Mouse (Mus musculus): ENCODE measurements around the gene P3h1. TPM values are rescaled to one million over a fixed set of nuclear protein-coding genes. Genes with fewer than 3 reads are reported as not detected.

Gene P3h1
- polyA plus RNA-seq, 1 experiment: 190 TPM

DNA sequence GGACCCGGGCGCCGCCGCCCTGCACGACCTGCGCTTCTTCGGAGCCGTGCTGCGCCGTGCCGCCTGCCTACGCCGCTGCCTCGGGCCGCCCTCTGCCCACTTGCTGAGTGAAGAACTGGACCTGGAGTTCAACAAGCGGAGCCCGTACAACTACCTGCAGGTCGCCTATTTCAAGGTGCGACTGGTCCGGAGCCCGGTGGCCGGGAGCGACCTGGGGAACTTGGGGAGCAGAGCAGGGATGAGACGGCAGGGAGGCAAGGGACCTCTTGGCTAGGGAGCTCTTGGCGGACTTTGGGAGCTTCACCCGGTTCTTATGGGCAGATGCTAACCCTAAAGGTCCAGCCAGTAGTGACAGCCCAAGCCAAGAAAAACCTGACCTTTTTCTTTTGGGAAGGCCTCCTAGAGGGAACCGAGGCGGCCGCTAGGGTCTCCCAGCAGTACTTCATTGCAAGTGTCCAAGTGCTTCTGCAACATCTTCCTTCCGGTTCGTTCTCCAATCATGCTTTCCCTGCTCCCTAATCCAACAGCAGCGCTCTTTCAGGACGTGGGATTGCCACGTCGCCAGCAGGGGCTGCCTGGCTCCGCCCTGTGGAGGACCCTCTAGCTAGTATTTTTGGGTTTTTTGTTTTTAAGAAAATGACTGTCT is 664 bp downstream of the P3h1 start:
- peak overlapping the region; percentile 82 for H3K4me3 ChIP-seq (ENCODE audit: insufficient read depth, low read length)
- 0 out of 2 replicates have a peak, but pooled peaks cover 3% of the 10 kb centered on the region for H3K4me1 ChIP-seq (ENCODE audit: control insufficient read depth, insufficient read depth, low read length)
- H3K27ac ChIP-seq (ENCODE audit: insufficient read depth, low read length): peak overlapping the region; percentile 73
- no peak for TF ChIP-seq CTCF (IDR thresholded peaks at IDR 0.05; ENCODE audit: borderline replicate concordance, insufficient read depth, low read length)
- TF ChIP-seq POLR2A (IDR thresholded peaks at IDR 0.05; ENCODE audit: low read depth, low read length): peak; percentile 85

- H3K27ac ChIP-seq (ENCODE audit: insufficient read depth, low read length): 0 out of 2 replicates have a peak overlapping the region, but pooled peaks have one; percentile 73
- TF ChIP-seq CTCF (IDR thresholded peaks at IDR 0.05; ENCODE audit: borderline replicate concordance, insufficient read depth, low read length) (no peak), POLR2A (IDR thresholded peaks at IDR 0.05; ENCODE audit: low read depth, low read length) (no peak)
- H3K4me1 ChIP-seq (ENCODE audit: control insufficient read depth, insufficient read depth, low read length): 0 out of 2 replicates have a peak, but pooled peaks cover 3% of the 10 kb centered on the region
- peak overlapping the region; percentile 82 for H3K4me3 ChIP-seq (ENCODE audit: insufficient read depth, low read length)
These were observed 1.6 kb downstream of the P3h1 start for GRCm38 (mm10) chr4:119234348-119234747.

- H3K27ac ChIP-seq (ENCODE audit: insufficient read depth, low read length): peak overlapping the region; percentile 82
- no peak overlapping the region for H3K4me3 ChIP-seq (ENCODE audit: insufficient read depth, low read length)
- H3K4me1 ChIP-seq (ENCODE audit: control insufficient read depth, insufficient read depth, low read length): 0 out of 2 replicates have a peak, but pooled peaks cover 3% of the 10 kb centered on the region
- no peak for TF ChIP-seq CTCF (IDR thresholded peaks at IDR 0.05; ENCODE audit: borderline replicate concordance, insufficient read depth, low read length)
- no peak for TF ChIP-seq POLR2A (IDR thresholded peaks at IDR 0.05; ENCODE audit: low read depth, low read length)
These were observed 5.9 kb downstream of the P3h1 start for GRCm38 (mm10) chr4:119238661-119239060.

GRCm38 (mm10) chr4:119239181-119239682 is 6.5 kb downstream of the P3h1 start:
- Histone ChIP-seq H3K27ac (ENCODE audit: insufficient read depth, low read length) (no peak overlapping the region; the same call in 1 of the 2 replicates), H3K4me3 (ENCODE audit: insufficient read depth, low read length) (no peak overlapping the region), H3K4me1 (ENCODE audit: control insufficient read depth, insufficient read depth, low read length) (0 out of 2 replicates have a peak, but pooled peaks cover 3% of the 10 kb centered on the region)
- TF ChIP-seq CTCF (IDR thresholded peaks at IDR 0.05; ENCODE audit: borderline replicate concordance, insufficient read depth, low read length) (no peak), POLR2A (IDR thresholded peaks at IDR 0.05; ENCODE audit: low read depth, low read length) (no peak)

DNA sequence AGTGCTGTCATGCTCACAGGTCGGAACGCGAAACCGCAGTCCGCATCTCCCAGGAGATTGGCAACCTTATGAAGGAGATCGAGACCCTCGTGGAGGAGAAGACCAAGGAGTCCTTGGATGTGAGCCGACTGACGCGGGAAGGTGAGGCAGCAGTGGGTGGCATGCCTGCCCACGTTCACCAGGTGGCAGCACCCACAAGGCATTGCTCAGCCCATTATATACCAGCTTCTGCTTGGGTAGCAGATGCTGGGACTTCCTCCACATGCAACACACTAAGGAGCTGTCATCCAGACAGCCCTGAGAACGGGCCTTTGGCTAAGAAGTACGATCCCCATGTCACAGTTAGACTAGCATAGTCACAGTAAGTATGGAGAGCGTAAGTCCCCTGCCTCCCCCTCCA is 8.9 kb downstream of the P3h1 start:
- Histone ChIP-seq H3K4me3 (ENCODE audit: insufficient read depth, low read length) (no peak overlapping the region), H3K27ac (ENCODE audit: insufficient read depth, low read length) (no peak overlapping the region), H3K4me1 (ENCODE audit: control insufficient read depth, insufficient read depth, low read length) (no peaks in the 10 kb centered on the region)
- TF ChIP-seq POLR2A (IDR thresholded peaks at IDR 0.05; ENCODE audit: low read depth, low read length) (no peak), CTCF (IDR thresholded peaks at IDR 0.05; ENCODE audit: borderline replicate concordance, insufficient read depth, low read length) (peak; percentile 48; the same call in 1 of the 2 replicates)

DNA sequence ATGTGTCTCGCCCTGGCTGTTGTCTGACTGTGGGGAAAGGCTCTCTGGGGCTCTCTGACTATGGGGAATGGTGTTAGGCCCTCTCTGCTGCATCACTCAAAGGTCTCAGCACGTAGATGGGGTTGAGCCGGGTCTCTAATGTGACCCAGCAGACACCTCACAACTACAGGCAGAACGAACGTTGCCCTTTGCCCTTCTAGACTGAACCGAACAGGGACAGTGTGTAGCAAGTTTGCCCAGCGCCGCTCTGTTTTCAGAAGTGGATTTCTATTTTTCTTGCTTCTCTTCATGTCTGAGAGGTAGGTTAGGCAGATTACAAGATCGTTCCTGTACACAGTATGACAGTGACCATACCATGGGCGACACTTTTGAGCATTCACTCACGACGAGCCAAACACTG is 9.9 kb downstream of the P3h1 start:
- TF ChIP-seq CTCF (IDR thresholded peaks at IDR 0.05; ENCODE audit: borderline replicate concordance, insufficient read depth, low read length) (no peak), POLR2A (IDR thresholded peaks at IDR 0.05; ENCODE audit: low read depth, low read length) (no peak)
- Histone ChIP-seq H3K4me1 (ENCODE audit: control insufficient read depth, insufficient read depth, low read length) (no peaks in the 10 kb centered on the region), H3K27ac (ENCODE audit: insufficient read depth, low read length) (no peak overlapping the region), H3K4me3 (ENCODE audit: insufficient read depth, low read length) (no peak overlapping the region)

- TF ChIP-seq CTCF (IDR thresholded peaks at IDR 0.05; ENCODE audit: borderline replicate concordance, insufficient read depth, low read length) (no peak), POLR2A (IDR thresholded peaks at IDR 0.05; ENCODE audit: low read depth, low read length) (no peak)
- no peak overlapping the region for H3K4me3 ChIP-seq (ENCODE audit: insufficient read depth, low read length)
- H3K27ac ChIP-seq (ENCODE audit: insufficient read depth, low read length): no peak overlapping the region
- no peaks in the 10 kb centered on the region for H3K4me1 ChIP-seq (ENCODE audit: control insufficient read depth, insufficient read depth, low read length)
These were observed 11.9 kb downstream of the P3h1 start for GRCm38 (mm10) chr4:119244468-119245240.

- Histone ChIP-seq H3K27ac (ENCODE audit: insufficient read depth, low read length) (no peak overlapping the region), H3K4me1 (ENCODE audit: control insufficient read depth, insufficient read depth, low read length) (no peaks in the 10 kb centered on the region), H3K4me3 (ENCODE audit: insufficient read depth, low read length) (no peak overlapping the region)
- TF ChIP-seq CTCF (IDR thresholded peaks at IDR 0.05; ENCODE audit: borderline replicate concordance, insufficient read depth, low read length) (no peak), POLR2A (IDR thresholded peaks at IDR 0.05; ENCODE audit: low read depth, low read length) (no peak)
These were observed 12.8 kb downstream of the P3h1 start for GRCm38 (mm10) chr4:119245556-119245955.

GRCm38 (mm10) chr4:119245961-119246360 is 13.2 kb downstream of the P3h1 start:
- TF ChIP-seq CTCF (IDR thresholded peaks at IDR 0.05; ENCODE audit: borderline replicate concordance, insufficient read depth, low read length): no peak
- H3K27ac ChIP-seq (ENCODE audit: insufficient read depth, low read length): no peak overlapping the region
- H3K4me1 ChIP-seq (ENCODE audit: control insufficient read depth, insufficient read depth, low read length): no peaks in the 10 kb centered on the region
- no peak overlapping the region for H3K4me3 ChIP-seq (ENCODE audit: insufficient read depth, low read length)
